Mouse (Mus musculus) heart, embryonic 16.5 days (tissue): ENCODE results near the gene Pde3a. TPM values are rescaled to one million over a fixed set of nuclear protein-coding genes. Genes with fewer than 3 reads are reported as not detected.
A peak's percentile ranks its signal among the peaks of the same experiment; 100 is the strongest.

Experiments used
- ATAC-seq: fragments of 200-750 bp; cut with Nextera tagmentation; replicated peaks from 2 replicates; pipeline ENCODE4 v1.8.0; 2017; ENCODE audit warnings: moderate number of reproducible peaks; ENCODE audit not compliant: insufficient read depth, low FRiP score; ENCODE audit errors: extremely low read depth
- H3K27ac ChIP-seq: fragments of 300-500 bp; sonication (generic); 2 replicates; pipeline ENCODE4 v1.5.1; 2014; ENCODE audit warnings: mild to moderate bottlenecking, low read length, control low read depth, moderate library complexity
- H3K27me3 ChIP-seq: fragments of 300-500 bp; sonication (generic); 2 replicates; pipeline ENCODE4 v1.6.1; 2014; ENCODE audit warnings: low read length, mixed read lengths; ENCODE audit not compliant: control insufficient read depth, insufficient read depth
- H3K36me3 ChIP-seq: fragments of 300-500 bp; sonication (generic); 2 replicates; pipeline ENCODE4 v1.6.1; 2014; ENCODE audit not compliant: control insufficient read depth, insufficient read depth
- H3K4me1 ChIP-seq: fragments of 300-500 bp; sonication (generic); 2 replicates; pipeline ENCODE4 v1.6.1; 2014; ENCODE audit warnings: low read length, mixed read lengths; ENCODE audit not compliant: control insufficient read depth, insufficient read depth
- H3K4me2 ChIP-seq: fragments of 300-500 bp; sonication (generic); 2 replicates; pipeline ENCODE4 v1.6.1; 2014; ENCODE audit warnings: low read depth, mild to moderate bottlenecking, control low read depth, low read length
- H3K4me3 ChIP-seq: fragments of 300-500 bp; sonication (generic); 2 replicates; pipeline ENCODE4 v1.5.1; 2014; ENCODE audit warnings: mild to moderate bottlenecking, control low read depth, low read length
- H3K9ac ChIP-seq: fragments of 300-500 bp; sonication (generic); 2 replicates; pipeline ENCODE4 v1.6.1; 2014; ENCODE audit warnings: low read length, control low read depth
- H3K9me3 ChIP-seq: fragments of 300-500 bp; sonication (generic); replicated peaks from 2 replicates; pipeline ENCODE4 v1.6.1; 2016; ENCODE audit warnings: low read length; ENCODE audit not compliant: control insufficient read depth
- WGBS: fragments of 180-500 bp; shearing (Covaris S2); extraction: QIAGEN DNeasy Blood & Tissue Kit; methylation state at CpG from one replicate; pipeline ENCODE4 v1.1.7; 2014; 5-methylcytosine and 5-hydroxymethylcytosine counted together
- polyA plus RNA-seq: library from polyadenylated mRNA; unstranded; fragments of >200 nt; fragmentation: Nextera tagmentation; extraction: Ambion mirVana; gene quantifications from 2 replicates; pipeline ENCODE4 v1.2.1, GENCODE M21; 2015

Gene Pde3a
- polyA plus RNA-seq, 1 experiment from 2014 or later = 10.0 TPM

DNA sequence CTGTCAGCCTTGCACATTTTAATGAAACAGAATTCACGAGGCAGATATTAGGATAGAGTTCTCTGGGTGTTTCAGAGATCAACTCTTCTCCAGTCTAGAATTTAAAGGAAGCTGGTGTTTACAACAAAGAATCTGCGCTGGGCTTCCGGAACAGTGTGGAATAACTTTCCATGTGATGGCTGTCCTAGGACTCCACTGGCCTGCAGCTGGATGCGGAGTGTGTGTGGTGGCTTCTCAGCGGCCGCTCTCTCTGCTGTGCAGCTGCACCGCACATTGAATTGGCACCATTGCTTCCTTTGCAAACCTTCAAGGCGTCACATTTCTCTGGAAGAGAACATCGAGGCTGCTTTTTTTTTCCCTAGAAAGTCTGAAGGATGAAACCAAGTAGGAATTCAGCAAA lies 99.5 kb downstream of the Pde3a start:
- no peaks in the 10 kb centered on the region for H3K27me3 ChIP-seq
- no peak overlapping the region for H3K4me3 ChIP-seq
- ATAC-seq = no peak
- H3K9ac ChIP-seq = no peak overlapping the region
- H3K36me3 ChIP-seq = no peaks in the 10 kb centered on the region
- peaks cover 8% of the 10 kb centered on the region for H3K4me1 ChIP-seq
- no peak overlapping the region for H3K4me2 ChIP-seq
- no peak overlapping the region for H3K27ac ChIP-seq
- 80% methylated on average over 9 of the region's 9 CpGs for WGBS
- H3K9me3 ChIP-seq = no peaks in the 10 kb centered on the region

DNA sequence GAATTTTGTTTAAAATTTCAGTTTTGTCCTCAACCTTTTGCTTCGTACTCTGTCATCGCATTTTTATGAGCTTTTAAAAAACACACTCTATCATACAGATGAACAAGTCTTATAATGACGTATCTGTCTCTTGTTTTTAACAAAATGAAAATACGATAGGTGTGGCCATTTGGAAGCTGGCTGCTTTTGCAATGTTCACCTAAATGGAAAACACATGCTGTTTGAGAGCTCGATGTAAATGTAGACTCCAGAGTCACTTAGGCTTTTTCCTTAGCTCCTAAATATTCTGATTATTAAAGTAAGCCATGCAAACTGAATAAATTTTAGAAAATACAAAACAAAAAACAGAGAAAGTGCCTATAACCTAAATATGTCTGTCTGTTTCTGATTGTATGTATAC lies 101.2 kb downstream of the Pde3a start:
- no peaks in the 10 kb centered on the region for H3K9me3 ChIP-seq
- 90% methylated on average over 5 of the region's 5 CpGs for WGBS
- peaks cover 5% of the 10 kb centered on the region for H3K4me1 ChIP-seq
- ATAC-seq = no peak
- no peak overlapping the region for H3K4me3 ChIP-seq
- H3K27me3 ChIP-seq = no peaks in the 10 kb centered on the region
- no peak overlapping the region for H3K27ac ChIP-seq
- no peak overlapping the region for H3K4me2 ChIP-seq
- H3K36me3 ChIP-seq = no peaks in the 10 kb centered on the region
- H3K9ac ChIP-seq = no peak overlapping the region

DNA sequence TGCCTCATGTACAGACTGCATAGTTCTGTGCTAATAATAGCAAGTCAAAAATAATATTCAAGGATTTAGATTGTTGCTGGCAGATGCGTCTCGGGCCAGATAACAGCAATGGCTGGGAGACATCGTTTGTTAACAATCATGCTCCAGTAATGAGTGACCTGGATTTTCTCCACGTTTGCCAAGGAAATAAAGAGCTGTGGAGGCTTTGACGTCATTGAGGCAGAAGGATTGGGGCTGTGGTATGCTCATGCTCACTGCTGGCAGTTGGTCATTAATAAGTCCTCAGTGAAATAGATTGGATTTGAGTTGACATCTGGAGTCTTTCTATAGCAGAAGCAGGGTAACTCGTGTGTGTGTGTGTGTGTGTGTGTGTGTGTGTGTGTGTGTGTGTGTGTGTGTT lies 103.2 kb downstream of the Pde3a start:
- Histone ChIP-seq H3K9ac (no peak overlapping the region), H3K27me3 (no peaks in the 10 kb centered on the region), H3K36me3 (no peaks in the 10 kb centered on the region), H3K9me3 (no peaks in the 10 kb centered on the region), H3K27ac (no peak overlapping the region), H3K4me2 (no peak overlapping the region), H3K4me3 (no peak overlapping the region), H3K4me1 (peaks cover 5% of the 10 kb centered on the region)
- 43% methylated on average over 6 of the region's 6 CpGs for WGBS
- no peak for ATAC-seq

DNA sequence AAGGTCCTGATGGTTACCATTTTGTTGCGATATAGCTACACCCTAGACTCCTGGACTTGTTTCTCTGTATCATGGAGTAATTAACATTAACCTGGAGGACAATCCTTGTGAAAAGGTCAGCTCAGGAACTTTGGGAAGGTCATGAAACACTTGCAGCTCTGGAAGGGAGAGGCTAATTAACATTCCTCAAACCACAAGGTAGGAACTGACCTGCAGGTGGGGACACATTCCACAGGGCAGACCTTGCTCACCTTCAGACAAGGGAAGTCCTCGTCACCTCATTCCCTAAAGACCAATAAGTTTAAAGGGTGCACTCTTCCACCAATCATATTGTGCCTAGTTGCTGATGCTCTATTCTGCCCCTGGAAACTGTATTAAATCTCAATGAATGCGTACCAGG lies 114.6 kb downstream of the Pde3a start:
- Histone ChIP-seq H3K4me2 (no peak overlapping the region), H3K27ac (no peak overlapping the region), H3K36me3 (no peaks in the 10 kb centered on the region), H3K4me3 (no peak overlapping the region), H3K4me1 (no peaks in the 10 kb centered on the region), H3K9me3 (no peaks in the 10 kb centered on the region), H3K9ac (no peak overlapping the region), H3K27me3 (no peaks in the 10 kb centered on the region)
- ATAC-seq = no peak
- 98% methylated on average over 3 of the region's 3 CpGs for WGBS

DNA sequence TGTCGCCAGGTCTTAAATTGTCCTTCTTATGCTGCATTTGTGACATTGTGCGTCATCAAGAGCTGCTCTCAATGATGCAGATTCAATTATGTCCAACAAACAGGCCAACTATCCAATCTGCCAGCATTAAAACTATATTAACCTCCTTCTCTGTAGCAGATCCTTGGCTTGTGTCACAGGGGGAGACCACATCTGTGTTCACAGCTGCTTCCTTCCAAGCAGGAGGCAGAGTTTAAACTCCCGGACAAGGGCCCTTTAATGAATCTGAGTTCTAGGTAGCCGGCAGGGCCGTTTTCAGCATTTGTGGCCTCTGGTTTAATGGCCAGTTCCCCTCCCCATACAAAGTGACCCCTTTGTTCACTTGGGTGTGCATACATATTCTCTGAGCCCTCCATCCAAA lies 118.0 kb downstream of the Pde3a start:
- WGBS = 82% methylated on average over 5 of the region's 5 CpGs
- no peaks in the 10 kb centered on the region for H3K27me3 ChIP-seq
- ATAC-seq = no peak
- H3K9ac ChIP-seq = no peak overlapping the region
- no peak overlapping the region for H3K27ac ChIP-seq
- no peaks in the 10 kb centered on the region for H3K9me3 ChIP-seq
- H3K4me1 ChIP-seq = no peaks in the 10 kb centered on the region
- no peak overlapping the region for H3K4me3 ChIP-seq
- no peaks in the 10 kb centered on the region for H3K36me3 ChIP-seq
- no peak overlapping the region for H3K4me2 ChIP-seq

DNA sequence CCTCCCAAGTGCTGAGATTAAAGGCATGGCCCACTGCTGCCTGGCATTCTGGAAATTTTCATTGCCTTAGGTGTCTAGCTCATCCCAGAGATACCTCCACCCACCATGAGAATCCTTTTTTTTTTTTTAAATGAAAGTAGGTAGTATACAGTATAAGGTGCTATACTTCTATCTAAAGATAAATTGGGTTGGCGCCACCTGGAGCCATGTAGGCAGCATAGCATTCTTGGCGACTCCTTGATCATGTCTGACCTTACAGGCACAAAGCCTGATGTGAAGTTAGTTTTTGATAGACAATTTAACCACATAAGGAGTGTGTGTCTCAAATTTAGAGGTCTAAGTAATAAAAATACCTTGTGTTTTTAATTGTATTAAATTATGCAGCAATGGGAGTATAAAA lies 123.6 kb downstream of the Pde3a start:
- no peak for ATAC-seq
- H3K27me3 ChIP-seq = no peaks in the 10 kb centered on the region
- no peaks in the 10 kb centered on the region; the same call in 1 of the 2 replicates for H3K4me1 ChIP-seq
- WGBS = 56% methylated on average over 2 of the region's 2 CpGs
- H3K4me2 ChIP-seq = no peak overlapping the region
- no peak overlapping the region for H3K9ac ChIP-seq
- H3K27ac ChIP-seq = no peak overlapping the region
- H3K9me3 ChIP-seq = no peaks in the 10 kb centered on the region
- no peak overlapping the region for H3K4me3 ChIP-seq
- no peaks in the 10 kb centered on the region for H3K36me3 ChIP-seq

DNA sequence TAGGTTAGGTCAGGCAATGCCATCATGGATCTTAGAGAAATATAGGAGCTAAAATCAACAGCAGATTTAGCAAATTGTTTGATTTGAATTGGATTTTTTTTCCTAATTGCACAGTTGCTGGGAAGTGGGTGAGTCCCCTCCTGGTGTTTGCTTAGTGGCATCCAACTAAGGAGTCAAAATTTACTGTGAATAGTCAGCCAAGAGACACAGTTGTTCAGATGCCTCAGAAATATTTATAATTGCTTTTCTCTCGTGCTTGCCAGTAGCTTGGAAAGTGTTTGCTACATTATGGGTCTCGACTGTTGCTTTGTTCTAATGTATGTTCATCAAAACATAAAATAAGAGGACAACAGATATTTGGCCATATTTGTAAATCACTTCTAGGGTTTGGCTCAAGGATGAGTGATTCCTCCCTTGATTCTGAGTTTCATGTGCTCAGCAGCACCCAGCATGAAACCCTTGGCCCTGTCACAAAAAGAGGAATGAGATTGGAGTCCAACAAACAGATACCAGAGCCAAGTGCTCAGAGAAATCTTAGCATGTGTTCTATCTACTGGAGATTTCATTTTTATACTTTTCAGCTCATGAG lies 125.5 kb downstream of the Pde3a start:
- Histone ChIP-seq H3K4me1 (no peaks in the 10 kb centered on the region; the same call in none of the 2 replicates), H3K27me3 (no peaks in the 10 kb centered on the region), H3K9me3 (no peaks in the 10 kb centered on the region), H3K4me3 (no peak overlapping the region), H3K27ac (no peak overlapping the region), H3K9ac (no peak overlapping the region), H3K4me2 (no peak overlapping the region), H3K36me3 (no peaks in the 10 kb centered on the region)
- no peak for ATAC-seq
- WGBS = 61% methylated on average over 2 of the region's 2 CpGs

DNA sequence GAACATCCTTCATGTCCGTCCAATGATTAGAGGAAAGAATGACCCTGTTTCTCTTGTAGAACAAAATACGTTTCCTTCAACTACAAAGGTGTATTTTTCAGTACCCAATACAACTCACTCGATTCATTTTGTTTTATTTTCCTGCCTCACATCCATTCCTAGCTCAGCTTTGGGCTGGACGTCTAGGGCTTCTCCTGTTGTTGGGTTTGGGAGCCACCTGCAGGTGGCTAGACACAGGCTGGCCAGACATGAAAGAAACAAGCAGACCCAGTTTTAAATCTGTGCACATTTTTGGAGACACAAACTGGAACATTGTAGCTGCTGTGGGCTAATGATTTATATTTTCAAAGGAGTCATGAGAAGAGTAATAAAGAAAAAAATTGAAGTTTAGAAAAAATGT lies 126.1 kb downstream of the Pde3a start:
- no peak overlapping the region for H3K27ac ChIP-seq
- H3K27me3 ChIP-seq = no peaks in the 10 kb centered on the region
- no peak overlapping the region for H3K4me3 ChIP-seq
- WGBS = 67% methylated on average over 4 of the region's 4 CpGs
- no peak for ATAC-seq
- H3K9ac ChIP-seq = no peak overlapping the region
- H3K9me3 ChIP-seq = no peaks in the 10 kb centered on the region
- H3K36me3 ChIP-seq = no peaks in the 10 kb centered on the region
- no peak overlapping the region for H3K4me2 ChIP-seq
- peaks cover 2% of the 10 kb centered on the region for H3K4me1 ChIP-seq

DNA sequence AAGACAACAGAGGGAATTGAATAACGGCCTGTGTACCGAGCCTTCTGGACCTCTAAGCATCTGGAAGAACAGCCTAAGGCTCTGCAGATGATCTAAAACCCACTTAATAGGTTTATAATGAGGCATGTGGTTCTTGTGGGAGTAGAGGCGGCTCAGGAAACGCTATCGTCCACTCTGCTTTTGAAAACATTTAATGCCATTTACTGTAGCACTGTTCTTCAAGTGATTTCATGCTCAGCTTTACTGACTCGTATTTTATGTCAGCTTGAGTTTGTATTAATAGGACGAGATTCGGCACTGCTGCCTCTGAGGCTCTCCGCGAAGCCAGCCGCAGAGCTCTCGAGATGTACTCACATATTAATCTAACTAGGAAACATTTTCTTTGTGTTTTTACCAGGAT lies 131.9 kb downstream of the Pde3a start:
- H3K4me1 ChIP-seq = peaks cover 14% of the 10 kb centered on the region
- peak overlapping the region; percentile 63 for H3K27ac ChIP-seq
- H3K9me3 ChIP-seq = no peaks in the 10 kb centered on the region
- H3K36me3 ChIP-seq = no peaks in the 10 kb centered on the region
- peak; percentile 39 for ATAC-seq
- 26% methylated on average over 12 of the region's 12 CpGs for WGBS
- H3K9ac ChIP-seq = peak overlapping the region; percentile 42
- H3K4me2 ChIP-seq = peak overlapping the region; percentile 55
- 0 out of 2 replicates have a peak overlapping the region, but pooled peaks have one; percentile 18 for H3K4me3 ChIP-seq
- no peaks in the 10 kb centered on the region for H3K27me3 ChIP-seq
